Mouse (Mus musculus) left cerebral cortex, adult 6 months (tissue): Measurements from ENCODE around the gene Slc12a5. TPM values are rescaled to one million over a fixed set of nuclear protein-coding genes. Genes with fewer than 3 reads are reported as not detected.

ENCODE experiments used
- long read RNA-seq, 2 experiments: library from polyadenylated mRNA; unstranded; transcript quantifications; one replicate each; pipeline ENCODE4 v2.0.0; 2019 to 2020
- polyA plus RNA-seq: library from polyadenylated mRNA; unstranded; fragments of <200 nt; fragmentation: Nextera tagmentation; gene quantifications from 2 replicates; pipeline ENCODE4 v1.2.3, GENCODE M21; 2021

Slc12a5 gene
- polyA plus RNA-seq: 96.8 and 132 TPM in 2 replicates
- long read RNA-seq, experiment 1, partial matches to known transcripts: 72 of 80 reads
- long read RNA-seq, experiment 1, other reads (novel, unspliced or antisense): 4 of 80 reads
- long read RNA-seq, experiment 2, partial matches to known transcripts: 18 of 105 reads
- long read RNA-seq, experiment 2, other reads (novel, unspliced or antisense): 84 of 105 reads

DNA sequence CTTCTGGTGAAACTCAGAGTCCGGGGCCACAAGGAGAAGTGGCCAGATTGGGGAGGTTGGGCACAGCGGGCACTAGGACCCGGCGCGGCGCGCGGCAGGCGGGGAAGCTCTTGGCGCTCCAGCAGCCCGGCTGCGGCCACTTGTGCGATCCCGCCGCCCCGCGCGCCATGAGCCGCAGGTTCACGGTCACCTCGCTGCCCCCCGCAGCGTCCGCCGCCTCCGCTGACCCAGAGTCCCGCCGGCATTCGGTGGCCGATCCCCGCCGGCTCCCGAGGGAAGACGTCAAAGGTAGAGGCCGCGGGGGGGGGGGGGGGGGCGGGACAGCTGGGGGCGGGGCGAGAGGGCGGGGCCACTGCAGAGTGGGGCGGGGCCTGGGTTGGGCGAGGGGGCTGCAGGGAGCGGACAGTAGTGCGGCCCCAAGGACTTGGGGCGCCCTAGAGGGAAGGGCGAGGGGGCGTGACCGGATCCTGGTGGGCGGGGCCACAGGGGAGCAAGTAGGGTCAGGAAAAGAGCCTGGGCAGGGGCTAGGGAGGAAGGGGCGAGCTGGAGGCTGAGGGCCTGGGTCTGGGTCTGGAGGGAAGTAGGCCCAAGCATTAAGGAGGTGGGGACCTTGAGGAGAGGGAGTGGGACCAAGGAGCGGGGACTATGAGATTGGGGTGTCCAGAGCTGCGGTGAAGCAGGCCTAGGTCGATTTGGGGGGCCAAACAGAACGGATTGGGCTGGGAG lies at the start of gene Slc12a5:
Gene Slc12a5, plus strand, starts transcription at position 87 of the 726 bp plus-strand sequence.

DNA sequence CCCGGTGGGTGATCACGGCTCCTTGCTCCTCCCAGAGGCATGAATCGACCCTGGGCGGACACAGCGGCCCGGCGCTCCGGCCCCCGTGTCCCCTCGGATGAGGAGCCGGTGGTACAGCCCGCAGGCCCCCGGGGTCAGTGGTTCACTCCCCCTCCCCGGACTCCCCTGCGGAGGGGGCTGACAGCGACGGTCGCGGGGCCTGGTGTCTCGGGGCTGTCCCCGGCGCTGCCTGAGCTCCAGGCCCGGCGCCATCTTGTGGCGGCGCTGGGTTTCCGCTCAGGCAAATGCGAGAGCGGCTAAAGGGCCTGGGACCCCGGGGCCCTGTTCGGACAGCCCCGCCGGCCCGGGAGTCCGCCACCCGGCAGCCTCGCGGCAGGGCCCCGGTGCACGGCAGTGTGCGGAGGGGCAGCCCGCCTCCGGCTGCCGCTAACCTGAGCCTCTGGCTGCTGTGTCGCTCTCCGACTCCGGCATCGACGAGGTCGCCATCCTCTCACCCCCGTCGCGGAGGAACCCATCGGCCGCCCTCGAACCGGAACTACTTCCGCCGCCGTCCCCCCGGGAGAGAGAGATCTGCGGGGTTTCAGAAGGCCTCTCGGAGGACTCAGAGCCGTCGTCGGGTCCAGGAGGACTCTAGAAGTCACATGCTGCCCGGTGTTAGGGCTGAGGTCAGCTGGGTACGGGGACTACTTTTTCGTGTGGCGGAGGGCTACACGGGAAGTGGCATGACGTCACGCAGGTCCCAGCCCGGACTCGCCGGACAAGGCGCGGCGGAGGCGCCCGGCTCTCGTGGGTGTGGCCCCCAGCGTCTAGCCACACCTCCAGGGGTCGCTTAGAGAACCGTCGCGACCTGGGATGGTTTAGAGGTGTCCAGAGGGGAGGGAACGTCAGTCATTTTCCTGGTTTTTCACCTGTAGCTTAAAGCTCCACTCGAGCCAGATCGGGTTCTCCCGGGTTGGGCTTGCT lies 49.2 kb upstream of the Slc12a5 start, which contains the start of gene Zfp335:
Gene Zfp335, minus strand, starts transcription at position 672 of the 963 bp plus-strand sequence.

DNA sequence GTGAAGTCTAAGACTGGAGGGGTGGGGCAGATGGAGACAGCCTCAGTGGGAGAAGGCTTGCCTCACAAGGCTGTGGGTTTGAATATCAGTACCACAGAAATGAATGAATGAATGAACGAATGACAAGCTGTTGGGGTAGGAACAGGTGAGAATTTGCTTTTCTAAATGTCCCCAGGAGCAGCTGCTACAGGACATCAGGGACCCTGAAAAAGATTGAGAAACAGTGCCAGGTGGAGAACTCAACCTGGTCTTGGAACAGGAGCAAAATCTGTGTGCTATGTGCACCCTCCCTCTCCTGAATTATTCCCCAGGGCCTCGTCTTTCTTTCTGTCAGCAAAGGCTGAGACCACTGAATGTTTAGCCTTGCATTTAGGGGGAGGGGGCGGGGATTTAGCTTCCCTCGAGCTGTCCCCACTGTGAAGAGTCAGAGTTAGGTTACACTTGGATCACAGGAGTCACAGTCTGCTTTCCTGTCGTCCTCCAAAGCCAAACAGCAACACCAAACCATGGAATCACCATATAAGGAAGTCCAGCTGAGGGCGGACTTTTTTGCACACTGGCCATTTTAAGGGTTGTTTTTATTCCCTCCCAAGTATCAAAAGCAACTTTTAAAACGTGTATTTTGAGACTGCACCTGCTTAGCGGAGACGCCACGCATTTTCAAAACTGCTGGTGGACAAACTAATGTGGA lies 20.3 kb upstream of the Slc12a5 start, which contains the start of gene Mmp9:
Gene Mmp9, plus strand, starts transcription at position 641 of the 691 bp plus-strand sequence.

DNA sequence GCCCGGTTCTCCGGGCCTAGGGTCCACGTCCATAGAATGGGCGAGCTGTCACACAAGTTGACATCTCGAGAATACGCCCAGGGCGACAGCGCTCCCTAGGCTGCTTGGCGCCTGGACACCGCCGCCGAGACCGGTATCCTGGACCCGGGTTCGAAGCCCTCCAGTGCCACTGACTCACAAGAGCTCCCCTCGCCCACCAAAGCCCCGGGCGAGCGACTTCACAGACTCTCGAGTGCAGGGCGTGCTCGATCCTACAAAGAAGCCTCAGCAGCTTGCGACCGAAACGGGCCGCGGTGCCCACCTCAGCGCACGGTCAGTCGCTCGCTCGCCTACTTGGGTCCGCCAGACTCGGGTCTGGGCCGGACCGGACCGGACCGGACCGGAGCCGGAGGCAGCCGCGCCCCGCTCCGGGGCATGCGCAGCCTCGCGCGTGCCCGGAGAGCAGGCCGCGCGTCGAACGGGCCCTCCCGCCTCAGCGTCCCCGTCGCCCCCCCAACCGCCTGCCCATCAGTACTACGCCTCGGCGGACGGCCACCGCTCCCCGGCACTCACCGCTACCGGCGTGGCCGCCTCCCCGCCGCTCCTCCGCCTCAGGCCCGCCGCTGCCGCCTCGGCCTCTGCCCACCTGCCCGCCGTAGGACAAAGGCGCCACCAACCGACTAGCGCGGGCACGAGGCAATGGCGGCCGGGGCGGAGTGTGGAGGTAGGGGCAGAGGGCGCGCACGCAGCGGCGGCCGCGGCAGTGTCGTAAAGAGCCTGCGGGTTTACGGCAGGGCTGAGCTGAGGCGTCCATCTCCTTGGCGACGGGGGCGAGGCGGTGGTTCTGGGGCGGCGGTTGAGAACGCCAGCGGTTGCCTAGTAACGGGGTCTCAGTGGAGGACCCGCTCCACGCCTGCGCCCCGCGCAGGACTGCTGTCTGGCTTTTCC lies 73.8 kb downstream of the Slc12a5 start, which contains the start of gene Ncoa5:
Gene Ncoa5, minus strand, starts transcription at position 737 of the 927 bp plus-strand sequence.

Other genes with a start within 250 kb of the Slc12a5 start
- gene Spint5, start 245.5 kb upstream of the Slc12a5 start, polyA plus RNA-seq: not detected in 2 replicates
- gene Wfdc3, start 214.9 kb upstream of the Slc12a5 start, polyA plus RNA-seq: 3.0 and 3.1 TPM in 2 replicates
- 5.0 and 21.1 TPM in 2 replicates for gene Dnttip1, start 214.8 kb upstream of the Slc12a5 start, polyA plus RNA-seq
- gene Ube2c, start 190.9 kb upstream of the Slc12a5 start, polyA plus RNA-seq: 1.3 and 1.4 TPM in 2 replicates
- 0.64 and 0.74 TPM in 2 replicates for gene Tnnc2, start 180.8 kb upstream of the Slc12a5 start, polyA plus RNA-seq
- gene Snx21, start 175.0 kb upstream of the Slc12a5 start, polyA plus RNA-seq: 50.8 and 62.0 TPM in 2 replicates
- gene Acot8, start 155.9 kb upstream of the Slc12a5 start, polyA plus RNA-seq: 21.4 TPM in 2 replicates
- gene Zswim3, start 155.7 kb upstream of the Slc12a5 start, polyA plus RNA-seq: 7.8 and 8.8 TPM in 2 replicates
- gene Zswim1, start 138.1 kb upstream of the Slc12a5 start, polyA plus RNA-seq: 23.2 and 23.4 TPM in 2 replicates
- gene Spata25, start 132.3 kb upstream of the Slc12a5 start, polyA plus RNA-seq: not detected in 2 replicates
- gene Ctsa, start 127.9 kb upstream of the Slc12a5 start, polyA plus RNA-seq: 105 and 121 TPM in 2 replicates
- 3.4 and 4.6 TPM in 2 replicates for gene Neurl2, start 127.3 kb upstream of the Slc12a5 start, polyA plus RNA-seq
- gene Pltp, start 103.1 kb upstream of the Slc12a5 start, polyA plus RNA-seq: 75.3 and 129 TPM in 2 replicates
- 80.5 and 84.8 TPM in 2 replicates for gene Pcif1, start 81.5 kb upstream of the Slc12a5 start, polyA plus RNA-seq
- 6.6 and 9.3 TPM in 2 replicates for gene Zfp335, start 49.0 kb upstream of the Slc12a5 start, polyA plus RNA-seq
- 0.91 and 0.93 TPM in 2 replicates for gene Mmp9, start 20.0 kb upstream of the Slc12a5 start, polyA plus RNA-seq
- gene Ncoa5, start 74.1 kb downstream of the Slc12a5 start, polyA plus RNA-seq: 6.1 and 14.0 TPM in 2 replicates
- 0.78 and 1.8 TPM in 2 replicates for gene Cd40, start 94.8 kb downstream of the Slc12a5 start, polyA plus RNA-seq
- gene 1700025C18Rik, start 129.9 kb downstream of the Slc12a5 start, polyA plus RNA-seq: not detected in 2 replicates